Mouse (Mus musculus): ENCODE data around the gene Olfr1316. TPM values are rescaled to one million over a fixed set of nuclear protein-coding genes. Genes with fewer than 3 reads are reported as not detected.

The Olfr1316 gene
- not detected in 2 replicates for polyA plus RNA-seq (2012; rRNA removed)

GRCm38 (mm10) chr2:112134877-112135276 is at the start of gene Olfr1316:
TSS of gene Olfr1316 (minus strand) at chr2:112134977.

GRCm38 (mm10) chr2:112153898-112154297 is 19.1 kb upstream of the Olfr1316 start, which contains the start of gene Olfr1318:
TSS of gene Olfr1318 (plus strand) at chr2:112154198.

GRCm38 (mm10) chr2:112140029-112140428 is 5.3 kb upstream of the Olfr1316 start, which contains the start of gene Olfr1317:
TSS of gene Olfr1317 (plus strand) at chr2:112140329.

GRCm38 (mm10) chr2:112115340-112115739 is 19.4 kb downstream of the Olfr1316 start, which contains the start of gene Olfr1315-ps1:
TSS of gene Olfr1315-ps1 (minus strand) at chr2:112115440.

GRCm38 (mm10) chr2:112096681-112097080 is 38.1 kb downstream of the Olfr1316 start, which contains the start of gene Olfr1314:
TSS of gene Olfr1314 (minus strand) at chr2:112096781.

GRCm38 (mm10) chr2:112077743-112078142 is 57.0 kb downstream of the Olfr1316 start, which contains the start of gene Olfr1313:
TSS of gene Olfr1313 (minus strand) at chr2:112077843.

Other genes starting within 250 kb of the Olfr1316 start
- gene Olfr1306, start 218.7 kb downstream of the Olfr1316 start, polyA plus RNA-seq (2012; rRNA removed), result not detected in 2 replicates
- gene Olfr1307, start 185.5 kb downstream of the Olfr1316 start, polyA plus RNA-seq (2012; rRNA removed), result not detected in 2 replicates
- gene Olfr1308, start 170.0 kb downstream of the Olfr1316 start, polyA plus RNA-seq (2012; rRNA removed), result not detected in 2 replicates
- not detected in 2 replicates for gene Olfr1309, start 144.7 kb downstream of the Olfr1316 start, polyA plus RNA-seq (2012; rRNA removed)
- not detected in 2 replicates for gene Olfr1310, start 122.3 kb downstream of the Olfr1316 start, polyA plus RNA-seq (2012; rRNA removed)
- gene Olfr1311, start 110.6 kb downstream of the Olfr1316 start, polyA plus RNA-seq (2012; rRNA removed), result not detected in 2 replicates
- not detected in 2 replicates for gene Olfr1312, start 84.7 kb downstream of the Olfr1316 start, polyA plus RNA-seq (2012; rRNA removed)
- not detected in 2 replicates for gene Olfr1313, start 57.1 kb downstream of the Olfr1316 start, polyA plus RNA-seq (2012; rRNA removed)
- not detected in 2 replicates for gene Olfr1314, start 38.2 kb downstream of the Olfr1316 start, polyA plus RNA-seq (2012; rRNA removed)
- gene Olfr1315-ps1, start 19.5 kb downstream of the Olfr1316 start, polyA plus RNA-seq (2012; rRNA removed), result not detected in 2 replicates
- gene Olfr1317, start 5.4 kb upstream of the Olfr1316 start, polyA plus RNA-seq (2012; rRNA removed), result not detected in 2 replicates
- not detected in 2 replicates for gene Olfr1318, start 19.2 kb upstream of the Olfr1316 start, polyA plus RNA-seq (2012; rRNA removed)
- 136 and 165 TPM in 2 replicates for gene Lpcat4, start 104.5 kb upstream of the Olfr1316 start, polyA plus RNA-seq (2012; rRNA removed)
- not detected in 2 replicates for gene Nutm1, start 124.3 kb upstream of the Olfr1316 start, polyA plus RNA-seq (2012; rRNA removed)
- 19.7 and 22.1 TPM in 2 replicates for gene Nop10, start 126.9 kb upstream of the Olfr1316 start, polyA plus RNA-seq (2012; rRNA removed)
- 3.3 and 5.2 TPM in 2 replicates for gene Slc12a6, start 130.8 kb upstream of the Olfr1316 start, polyA plus RNA-seq (2012; rRNA removed)
- not detected in 2 replicates for gene Gm21985, start 131.3 kb upstream of the Olfr1316 start, polyA plus RNA-seq (2012; rRNA removed)
- gene Emc4, start 233.1 kb upstream of the Olfr1316 start, polyA plus RNA-seq (2012; rRNA removed), result 37.5 and 43.1 TPM in 2 replicates
- gene Katnbl1, start 244.2 kb upstream of the Olfr1316 start, polyA plus RNA-seq (2012; rRNA removed), result 0.22 and 0.29 TPM in 2 replicates

Measured in stomach, adult 2 months (tissue).